13 mouse cellular contexts compared by ENCODE assay signal in genomic region chr1:38363856-38364255, GRCm38 (mm10).
"Had no signal": no experiment of that assay in that cellular context is flagged by ENCODE, and none has a peak within 500 bp of the region (broad histone marks: within the 10 kb centered on the region; RNA-seq: fewer than 3 reads in every experiment).

No protein-coding gene starts in this region.

- DNase-seq: kidney, postnatal 25 days; lung, embryonic 14.5 days; lung, postnatal 10 days; lung, postnatal 4 days; right cerebral cortex, postnatal 25 days; thymus, postnatal 4 days had no signal

- H3K27me3 ChIP-seq: liver, embryonic 12.5 days; neural tube, embryonic 13.5 days had no signal

- H3K4me2 ChIP-seq: liver, embryonic 12.5 days; lung, embryonic 14.5 days; neural tube, embryonic 13.5 days had no signal

- ATAC-seq: liver, embryonic 12.5 days; midbrain, embryonic 16.5 days had no signal

- H3K9me3 ChIP-seq: limb, embryonic 10.5 days; liver, embryonic 12.5 days; midbrain, embryonic 10.5 days; neural tube, embryonic 13.5 days had no signal

- H3K9ac ChIP-seq: liver, embryonic 12.5 days; lung, embryonic 14.5 days; neural tube, embryonic 13.5 days had no signal

- H3K4me1 ChIP-seq: liver, embryonic 12.5 days had no signal

- H3K36me3 ChIP-seq: liver, embryonic 12.5 days; midbrain, embryonic 10.5 days; neural tube, embryonic 13.5 days had no signal

- H3K27ac ChIP-seq: left cerebral cortex, adult 2 months; limb, embryonic 10.5 days; liver, embryonic 12.5 days; midbrain, embryonic 10.5 days; neural tube, embryonic 13.5 days; stomach, postnatal 0 days had no signal

- H3K4me3 ChIP-seq: left cerebral cortex, adult 2 months; limb, embryonic 10.5 days; liver, embryonic 12.5 days; midbrain, embryonic 10.5 days; neural tube, embryonic 13.5 days had no signal
